Mouse (Mus musculus) megakaryocyte progenitor cell, adult 5-6 weeks (primary cell): ENCODE data around the gene Ppfia4. TPM values are rescaled to one million over a fixed set of nuclear protein-coding genes. Genes with fewer than 3 reads are reported as not detected.

Source experiments
- ATAC-seq: replicated peaks from 2 replicates; pipeline ENCODE4 v1.8.0; 2016; ENCODE audit warnings: mild to moderate bottlenecking, moderate TSS enrichment, inconsistent platforms; ENCODE audit not compliant: poor library complexity
- total RNA-seq, 2 experiments: library from RNA; stranded (forward) in 1 of 2; stranded (reverse) in 1 of 2; fragments of 157-497, 149-512 nt in 1 of 2; fragments of 200-1000 nt in 1 of 2; gene quantifications; 2 replicates each; pipeline versions ENCODE4 v1.2.3 to v1.2.4; 2015 to 2017

Gene Ppfia4
- total RNA-seq, 2 experiments from 2014 or later, result 3.1 to 6.5 TPM

DNA sequence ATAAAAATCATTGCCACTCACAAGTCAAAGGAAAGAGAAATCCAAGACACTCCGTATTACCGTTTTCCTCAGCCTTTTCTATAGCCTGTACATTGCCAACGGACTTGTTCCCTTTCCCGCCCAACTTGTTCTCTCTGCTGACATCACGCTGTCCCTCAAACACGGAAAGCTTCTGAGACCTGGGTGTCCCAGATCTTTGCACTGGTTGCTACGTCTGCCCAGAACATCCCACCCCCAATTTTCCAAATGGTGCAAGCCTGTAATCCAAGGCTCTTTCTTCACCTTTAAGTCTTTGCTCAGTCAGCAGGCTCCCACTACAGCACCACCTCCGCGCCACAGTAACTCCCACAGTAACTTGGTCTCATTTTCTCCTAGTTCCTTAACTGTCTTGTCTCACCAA is 27.8 kb downstream of the Ppfia4 start:
- no peak for ATAC-seq

DNA sequence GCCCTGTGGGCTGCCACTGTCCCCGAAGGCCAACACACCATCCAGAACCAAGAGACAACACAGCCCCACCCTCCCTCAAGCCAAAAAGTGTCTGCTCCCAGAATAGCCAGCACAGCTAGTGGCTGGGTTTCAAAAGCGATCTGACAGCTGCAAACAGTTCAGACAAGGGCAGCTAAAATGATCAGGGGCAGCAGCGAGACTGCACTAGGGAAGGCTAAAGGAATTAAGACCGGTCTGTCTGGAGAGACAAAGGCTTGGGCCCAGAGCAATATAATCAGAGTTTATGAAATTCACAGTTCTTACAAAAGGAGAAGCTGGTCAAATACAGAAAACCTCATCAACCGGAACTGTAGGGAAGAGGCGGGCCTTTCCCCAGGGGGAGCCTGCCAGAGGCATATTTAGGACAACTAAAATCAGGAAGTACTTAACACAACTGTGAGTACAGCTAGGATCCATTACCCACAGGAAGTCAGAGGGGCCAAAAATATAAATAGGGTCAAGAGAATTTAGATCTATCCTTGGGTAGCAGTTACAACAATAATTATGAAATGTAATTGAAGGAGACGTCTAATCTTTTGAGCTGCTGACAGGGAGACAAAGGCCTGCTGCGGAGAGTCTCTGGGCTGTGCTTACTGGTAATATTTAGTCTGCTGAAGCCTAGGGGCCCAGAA is 30.0 kb downstream of the Ppfia4 start:
- peak; percentile 86 for ATAC-seq

DNA sequence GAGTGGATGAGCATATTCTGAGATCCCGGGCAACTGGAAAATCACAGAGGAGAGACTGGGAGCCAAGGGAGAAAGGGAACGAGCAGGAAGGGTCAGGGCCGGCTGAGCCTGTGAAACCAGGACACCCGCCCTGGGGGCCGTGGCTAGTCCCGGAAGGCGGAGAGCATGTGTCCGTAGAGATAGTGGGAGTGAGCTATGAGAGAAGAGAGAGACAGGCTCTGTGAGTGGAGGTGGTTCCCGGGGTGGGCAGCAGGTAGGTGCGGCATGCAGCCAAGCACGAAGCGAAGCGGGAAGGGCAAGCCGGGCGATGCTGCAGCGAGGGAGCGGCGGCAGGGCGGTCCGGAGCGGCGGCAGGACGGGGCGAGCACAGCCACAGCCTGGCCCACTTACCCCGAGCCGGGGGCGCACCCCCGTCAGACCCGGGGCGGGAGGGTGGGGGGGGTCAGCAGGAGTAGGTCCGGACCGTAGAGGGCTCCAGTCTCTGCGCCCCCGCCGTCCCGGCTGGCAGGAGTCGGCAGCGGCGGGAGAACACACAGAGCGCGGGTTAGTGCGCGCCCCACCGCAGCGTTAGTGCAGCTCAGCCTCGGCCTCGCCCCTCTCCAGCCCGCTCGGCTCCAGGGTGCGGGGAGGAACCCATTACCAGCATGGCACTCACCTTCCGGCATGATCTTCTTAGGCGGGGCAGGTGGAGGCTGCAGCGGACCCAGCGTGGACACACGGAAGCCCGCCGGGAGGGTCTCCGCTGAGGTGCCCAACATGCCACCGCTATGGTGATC is 33.9 kb downstream of the Ppfia4 start:
- ATAC-seq, result peak; percentile 51

DNA sequence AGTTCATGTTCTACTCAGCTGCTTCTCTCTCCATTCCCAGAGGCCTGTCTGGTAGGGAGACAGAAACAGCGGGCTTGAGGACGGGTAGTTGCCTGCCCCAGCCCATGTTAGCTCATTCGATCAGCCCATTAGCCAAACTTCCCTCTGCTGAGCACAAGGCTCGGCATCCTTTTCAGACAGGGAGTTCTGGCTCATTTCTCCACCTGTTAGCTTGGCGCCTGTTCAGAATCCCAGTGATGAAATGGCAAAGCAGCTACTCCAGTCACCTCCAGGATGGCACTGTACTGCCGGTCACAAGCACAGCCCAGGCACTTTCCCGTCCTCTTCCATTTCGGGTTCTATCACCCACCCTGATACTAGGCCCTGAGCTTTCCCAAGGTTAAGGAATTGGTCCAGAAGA is 35.5 kb downstream of the Ppfia4 start:
- no peak for ATAC-seq

DNA sequence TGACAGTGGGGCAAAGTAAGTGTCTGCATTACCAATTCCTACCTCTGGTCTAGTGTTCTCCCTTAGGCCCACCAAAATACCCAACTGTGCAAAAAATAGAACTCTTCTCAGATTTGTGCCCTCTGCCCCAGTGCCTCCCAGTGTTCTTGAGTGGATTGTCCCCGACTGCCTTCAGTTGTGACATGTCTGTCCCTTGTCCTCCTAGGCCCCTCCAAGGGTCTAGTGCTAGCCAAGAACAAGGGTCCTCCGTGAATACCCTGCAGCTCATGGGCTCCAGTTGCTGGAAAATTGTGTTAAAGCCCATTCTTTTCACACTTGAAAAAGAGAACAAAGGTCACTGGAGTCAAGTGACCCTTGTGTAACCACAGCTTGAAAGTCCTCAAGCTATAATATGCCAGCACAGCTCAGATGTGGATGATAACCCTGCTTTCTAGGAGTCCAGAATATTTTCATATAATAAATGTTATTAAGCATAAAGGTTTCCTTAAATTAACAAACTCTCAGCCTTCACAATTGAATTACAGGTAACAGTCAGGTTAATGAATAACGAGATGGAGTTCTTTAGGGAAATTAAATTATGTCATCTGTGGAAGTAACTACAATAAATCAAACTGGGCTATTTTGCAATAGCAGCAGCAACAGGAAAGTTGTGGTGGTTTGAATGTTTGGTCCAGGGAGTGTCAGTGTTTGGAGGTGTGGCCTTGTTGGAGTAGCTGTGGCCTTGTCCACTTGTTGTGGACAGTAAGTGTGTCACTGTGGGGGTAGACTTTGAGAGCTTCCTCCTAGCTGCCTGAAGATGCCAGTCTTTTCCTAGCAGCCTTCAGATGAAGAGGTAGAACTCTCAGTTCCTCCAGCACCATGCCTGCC is 38.8 kb downstream of the Ppfia4 start:
- ATAC-seq, result no peak

DNA sequence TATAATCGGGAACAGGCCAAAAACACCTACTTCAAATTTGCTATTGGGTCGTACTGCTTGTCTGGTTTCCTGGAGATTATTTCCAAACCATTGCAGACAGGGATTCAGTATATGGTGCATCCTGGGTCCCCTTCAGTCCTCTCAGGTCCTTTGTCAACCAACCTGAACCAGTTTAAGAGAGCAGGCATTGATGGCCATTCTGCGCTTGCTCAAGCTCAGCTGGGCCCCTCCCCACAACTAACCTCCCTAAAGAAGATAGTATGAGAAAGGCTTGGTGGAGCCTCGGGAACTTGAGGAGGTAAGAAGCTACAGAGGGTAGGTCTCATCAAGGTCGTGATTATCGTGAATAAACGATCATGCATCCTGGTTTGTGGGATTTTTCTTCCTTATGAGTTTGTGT is 39.5 kb downstream of the Ppfia4 start:
- no peak for ATAC-seq

DNA sequence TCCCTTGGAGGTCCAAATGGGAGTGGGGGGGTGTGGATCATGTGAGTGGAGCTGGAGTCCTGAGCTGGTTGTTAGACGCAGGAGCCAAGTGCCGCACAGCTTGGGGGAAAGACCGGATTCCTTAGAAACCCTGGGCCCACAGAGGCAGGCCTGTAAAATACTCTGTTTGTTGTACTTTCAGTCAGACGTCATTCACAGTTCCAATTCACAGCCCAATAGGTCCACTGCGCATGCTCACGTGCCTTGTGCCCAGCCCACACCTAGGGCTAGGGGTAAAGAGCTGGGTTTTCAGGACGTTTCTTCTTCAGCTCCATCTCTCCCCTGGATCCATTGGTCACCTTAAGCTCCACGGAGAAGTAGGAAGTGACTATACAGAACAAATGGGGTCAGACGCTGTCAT is 40.1 kb downstream of the Ppfia4 start:
- no peak for ATAC-seq

DNA sequence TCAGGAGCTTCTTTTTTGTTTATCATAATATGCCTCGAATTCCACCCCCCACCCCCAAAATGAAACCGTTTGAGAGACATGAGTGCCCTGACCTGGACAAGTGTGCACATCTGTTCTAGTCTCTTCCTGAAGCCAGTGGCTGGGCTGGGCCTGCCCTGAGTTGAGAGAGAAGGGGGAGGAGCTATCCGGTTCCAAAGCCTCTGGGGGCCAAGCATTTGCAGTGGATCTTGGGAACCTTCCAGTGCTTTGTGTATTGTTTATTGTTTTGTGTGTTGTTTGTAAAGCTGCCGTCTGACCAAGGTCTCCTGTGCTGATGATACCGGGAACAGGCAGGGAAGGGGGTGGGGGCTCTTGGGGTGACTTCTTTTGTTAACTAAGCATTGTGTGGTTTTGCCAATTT is 40.7 kb downstream of the Ppfia4 start:
- ATAC-seq, result no peak

DNA sequence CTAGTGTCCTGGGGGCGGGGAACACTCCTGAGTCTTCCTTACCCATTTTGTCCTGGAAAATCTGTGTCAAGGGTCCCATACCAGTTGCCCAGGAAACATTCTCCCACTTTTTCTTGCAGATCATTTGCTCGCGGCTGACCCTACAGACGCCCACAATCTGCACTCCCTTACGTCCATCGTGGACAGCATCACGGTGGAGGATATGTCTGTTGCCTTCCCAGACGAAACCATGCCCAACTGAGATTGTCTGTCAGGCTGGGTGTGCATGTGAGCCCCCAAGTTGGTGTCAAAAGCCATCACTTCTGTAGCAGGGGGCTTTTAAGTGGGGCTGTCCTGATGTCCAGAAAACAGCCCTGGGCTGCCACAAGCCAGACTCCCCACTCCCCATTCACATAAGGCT is 41.2 kb downstream of the Ppfia4 start:
- ATAC-seq, result no peak

DNA sequence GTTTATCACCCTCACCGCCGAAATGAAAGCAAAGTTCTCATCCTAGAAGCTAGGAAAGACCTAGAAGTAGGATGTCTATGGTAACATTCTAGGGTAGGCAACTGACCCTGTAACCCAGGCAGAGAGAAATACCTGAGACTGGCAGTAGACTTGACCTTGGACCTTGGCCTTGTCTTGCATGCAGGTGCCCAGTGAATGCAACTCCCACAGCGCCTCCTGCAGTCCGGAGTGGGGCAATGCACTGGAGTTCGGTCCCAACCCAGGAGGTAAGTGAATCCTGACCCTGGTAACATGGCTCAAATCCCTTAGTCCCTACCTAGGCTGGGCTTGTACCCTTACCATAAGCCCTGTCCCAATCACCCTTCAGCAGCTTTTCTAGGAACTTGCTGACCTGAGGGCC is 41.8 kb downstream of the Ppfia4 start:
- ATAC-seq, result peak; percentile 46; the same call in 1 of the 2 replicates

DNA sequence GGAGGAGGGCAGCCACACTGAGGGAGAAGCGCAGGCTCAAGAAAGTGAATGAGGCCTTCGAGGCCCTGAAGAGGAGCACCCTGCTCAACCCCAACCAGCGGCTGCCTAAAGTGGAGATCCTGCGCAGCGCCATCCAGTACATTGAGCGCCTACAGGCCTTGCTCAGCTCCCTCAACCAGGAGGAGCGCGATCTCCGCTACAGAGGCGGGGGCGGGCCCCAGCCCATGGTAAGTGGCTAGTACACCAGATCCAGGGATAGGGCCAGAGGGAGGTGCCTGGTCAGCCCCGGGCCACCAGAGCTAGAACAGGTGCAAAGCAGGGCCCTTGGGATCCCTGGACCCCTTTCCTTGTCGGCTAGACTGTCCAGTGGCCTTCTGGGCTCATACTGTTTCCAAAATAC is 42.4 kb downstream of the Ppfia4 start:
- ATAC-seq, result no peak

DNA sequence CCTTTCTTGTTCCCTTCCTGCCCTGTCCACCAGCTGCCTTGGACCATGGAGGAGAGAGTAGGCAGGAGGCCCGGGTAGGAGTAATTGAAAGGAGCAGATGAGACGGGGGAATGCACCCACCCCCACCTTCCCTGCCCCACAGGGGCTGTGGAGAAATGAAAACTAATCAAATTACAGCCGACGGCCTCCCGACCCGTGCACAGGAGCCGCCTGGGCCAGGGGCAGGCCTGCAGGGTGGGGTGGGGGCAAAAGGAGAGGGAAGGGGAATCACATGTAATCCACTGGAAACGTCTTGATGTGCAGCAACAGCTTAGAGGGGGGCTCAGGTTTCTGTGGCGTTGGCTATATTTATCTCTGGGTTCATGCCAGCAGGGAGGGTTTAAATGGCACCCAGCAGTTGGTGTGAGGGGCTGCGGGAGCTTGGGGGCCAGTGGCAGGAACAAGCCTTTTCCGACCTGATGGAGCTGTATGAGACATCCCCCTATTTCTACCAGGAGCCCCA is 43.1 kb downstream of the Ppfia4 start, which contains the start of gene Myog:
Gene Myog (plus strand): TSS at position 392 of the 502 bp plus-strand sequence.
- ATAC-seq, result no peak

DNA sequence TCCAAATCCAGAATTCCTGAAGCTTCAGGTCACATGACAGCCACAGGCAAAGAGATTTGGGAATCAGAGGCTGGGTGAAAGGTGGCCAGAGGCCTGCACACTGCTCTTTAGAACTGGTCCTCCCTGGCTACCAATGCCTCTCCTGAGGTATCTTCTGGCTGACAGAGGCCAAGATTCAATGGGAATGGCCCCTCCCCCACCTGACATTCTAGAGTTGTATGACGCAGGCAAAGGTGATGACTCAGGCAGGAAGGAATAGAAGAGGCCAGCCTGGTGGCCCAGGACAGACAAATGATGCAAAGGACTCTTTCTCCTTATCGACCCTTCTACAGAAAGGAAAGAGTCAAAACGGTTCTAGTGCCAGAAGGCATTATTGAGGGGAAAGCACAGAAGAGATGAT is 44.5 kb downstream of the Ppfia4 start:
- no peak for ATAC-seq

DNA sequence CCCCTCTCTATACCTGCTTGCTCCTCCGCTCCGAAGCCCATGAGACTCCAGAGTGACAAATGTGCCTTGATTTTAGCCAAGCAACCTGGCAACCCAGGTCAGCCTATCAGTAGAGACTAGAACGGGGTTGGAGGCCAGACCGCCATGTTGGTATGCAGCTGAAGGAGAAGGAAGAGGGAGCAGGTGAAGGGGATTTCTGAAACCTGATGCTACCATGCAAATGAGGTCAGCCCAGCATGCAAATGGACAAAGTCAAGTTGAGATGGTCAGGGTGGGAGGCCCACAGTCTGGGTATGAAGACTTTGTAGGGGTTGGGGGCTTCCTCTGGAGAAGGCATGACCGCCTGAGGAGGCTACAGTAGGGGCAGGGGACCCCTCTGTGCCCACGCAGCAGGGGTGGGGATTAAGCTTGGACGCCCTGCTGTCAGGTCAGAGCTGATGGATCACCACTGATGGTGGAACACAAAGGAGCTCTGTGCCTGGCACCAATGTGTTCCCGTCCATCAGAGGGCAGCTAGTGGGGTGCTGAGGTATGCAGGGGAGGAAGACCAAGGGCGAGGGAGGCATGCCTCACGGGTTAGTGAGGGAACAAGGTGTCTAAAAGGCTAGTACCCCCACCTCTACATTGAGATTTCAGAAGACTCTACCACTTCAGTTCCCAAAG is 47.1 kb downstream of the Ppfia4 start:
- no peak for ATAC-seq

DNA sequence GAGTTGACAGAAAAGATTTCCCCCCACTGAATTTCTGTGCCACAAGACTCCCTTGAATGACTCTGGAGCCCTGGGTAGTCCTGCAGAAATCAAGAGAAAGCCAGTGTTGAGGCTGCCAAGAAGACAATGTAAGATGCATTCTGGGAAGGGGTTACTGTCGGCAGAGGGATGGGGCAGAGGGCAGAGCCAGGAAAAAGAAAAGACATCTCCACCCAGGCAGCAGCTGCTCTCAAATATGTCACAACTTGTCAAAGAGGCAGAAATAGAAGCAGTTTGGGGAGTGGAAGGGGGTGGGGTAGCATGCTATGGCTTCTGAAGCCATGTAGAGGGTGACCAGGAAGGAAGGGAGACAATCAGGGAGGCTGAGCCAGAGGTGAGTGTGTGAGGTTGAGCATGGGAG is 49.6 kb downstream of the Ppfia4 start:
- ATAC-seq, result no peak

DNA sequence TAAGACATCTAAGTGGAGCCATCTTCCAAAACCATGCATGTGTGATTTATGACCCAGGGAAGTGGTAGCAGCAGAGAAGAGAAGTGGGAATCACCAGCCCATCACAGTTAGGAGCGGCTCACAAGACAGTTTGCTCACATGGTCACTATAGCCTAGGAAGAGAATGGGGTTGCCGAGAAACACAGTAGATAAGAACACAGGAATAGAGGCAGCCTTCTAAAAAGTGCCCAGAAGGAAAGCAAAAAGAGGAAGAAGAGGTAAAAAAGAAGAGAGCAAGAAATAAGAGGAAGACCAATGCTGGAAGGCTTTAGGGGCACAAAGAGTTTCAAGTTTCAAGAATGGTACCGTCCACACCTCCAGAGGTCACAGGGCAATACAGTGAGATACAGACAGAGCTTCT is 50.4 kb downstream of the Ppfia4 start:
- no peak for ATAC-seq

DNA sequence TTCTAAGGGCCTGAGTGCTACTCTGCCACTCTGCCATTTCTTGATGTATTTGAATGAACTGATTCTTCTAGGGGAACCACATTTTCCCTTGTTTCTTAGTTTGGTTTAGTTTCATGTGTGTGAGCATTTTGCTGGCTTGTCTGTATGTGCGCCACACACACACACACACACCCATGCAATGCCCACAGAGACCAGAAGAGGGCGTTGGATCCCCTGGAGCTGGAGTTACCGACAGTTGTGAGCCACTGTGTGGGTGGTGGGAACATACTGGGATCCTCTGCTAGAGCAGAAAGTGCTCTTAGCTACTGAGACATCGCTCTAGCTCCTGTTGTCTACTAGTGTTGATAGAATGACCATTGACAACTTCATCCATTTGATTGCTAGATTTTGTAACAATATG is 51.2 kb downstream of the Ppfia4 start:
- ATAC-seq, result no peak

DNA sequence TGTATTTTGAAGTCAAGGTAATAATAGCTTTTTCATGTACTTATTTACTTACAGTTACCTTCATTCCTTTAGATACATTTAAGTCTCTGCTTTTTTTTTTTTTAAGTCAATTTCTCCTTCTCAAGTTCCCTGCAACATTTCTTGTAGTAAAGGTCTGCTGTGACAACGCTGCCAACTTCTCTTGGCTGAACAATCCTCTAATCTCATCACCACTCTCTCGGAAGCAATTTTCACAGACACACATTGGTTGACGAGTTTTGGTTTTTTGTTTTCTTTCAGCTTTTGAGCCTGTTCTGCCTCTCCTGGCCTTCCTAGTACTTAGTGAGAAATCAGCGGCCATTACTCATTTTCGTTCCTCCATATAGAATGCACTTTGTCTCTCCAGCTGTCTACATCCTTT is 52.6 kb downstream of the Ppfia4 start:
- ATAC-seq, result no peak

DNA sequence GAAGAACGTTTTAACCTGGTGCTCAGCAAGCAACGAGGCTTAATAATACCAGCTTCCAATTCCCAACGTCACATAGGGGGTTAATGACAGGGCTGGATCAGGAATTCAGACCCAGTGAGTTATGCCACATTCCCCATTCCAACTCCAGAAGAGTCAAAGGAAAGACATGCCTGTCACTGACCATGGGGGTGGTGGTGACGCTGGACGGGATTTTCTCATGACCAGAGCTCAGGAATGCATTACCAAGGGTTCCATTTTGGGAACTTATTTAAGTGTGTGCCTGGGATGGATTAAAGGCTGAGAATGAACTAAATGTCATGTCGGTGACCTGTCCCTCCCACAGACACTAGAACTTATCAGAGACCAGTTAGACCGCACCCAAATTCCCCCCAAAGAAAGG is 55.9 kb downstream of the Ppfia4 start:
- ATAC-seq, result no peak

DNA sequence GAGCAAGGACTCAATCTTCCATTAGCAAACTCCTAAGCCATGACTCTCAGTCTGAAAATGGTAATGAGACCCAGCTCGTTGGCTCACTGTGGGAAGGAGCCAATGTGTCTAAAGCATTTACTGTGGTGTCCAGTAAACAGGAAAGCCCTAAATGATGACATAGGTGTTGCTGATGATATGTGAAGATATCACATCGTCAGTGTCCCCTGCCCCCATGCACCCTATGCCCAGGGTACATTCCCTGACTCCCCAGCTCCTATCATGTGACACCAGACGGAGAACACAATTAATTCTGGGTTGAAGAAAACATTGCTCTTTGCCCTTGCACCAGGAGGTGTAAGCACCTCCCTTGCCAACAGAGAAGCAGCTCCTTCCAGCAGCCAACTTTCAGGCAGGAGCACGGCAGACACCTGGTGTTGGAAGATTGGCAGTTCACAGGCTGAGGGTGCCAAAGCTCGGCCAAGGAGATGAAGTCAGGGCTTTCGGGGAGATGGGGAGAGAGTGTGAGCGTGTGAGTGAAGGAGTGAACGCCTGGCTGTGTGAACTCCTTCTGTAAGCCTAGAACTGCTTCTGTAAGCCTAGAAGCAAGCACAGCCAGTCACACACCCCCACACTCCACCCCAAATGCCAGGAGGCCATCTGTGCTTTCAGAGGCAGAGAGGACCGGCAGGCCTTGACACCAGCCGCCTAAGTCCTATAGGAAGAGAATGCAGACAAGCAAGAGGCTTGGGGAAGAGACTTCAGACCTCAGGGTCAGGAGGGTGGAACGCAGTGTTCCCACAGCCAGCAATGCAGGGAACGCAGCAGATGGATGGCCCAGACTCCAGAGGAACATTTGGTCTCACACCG is 56.9 kb downstream of the Ppfia4 start:
- ATAC-seq, result no peak
